Mouse (Mus musculus): ENCODE measurements around the gene Prkaca. TPM values are rescaled to one million over a fixed set of nuclear protein-coding genes. Genes with fewer than 3 reads are reported as not detected.

Gene Prkaca
- polyA plus RNA-seq, 1 experiment from 2014 or later, result 194 TPM

- no peak for DNase-seq (ENCODE audit: low spot score)
- H3K4me3 ChIP-seq (replicated peaks; ENCODE audit: low read length), result no peak overlapping the region
- ATAC-seq (ENCODE audit: low FRiP score), result no peak
- H3K4me2 ChIP-seq (replicated peaks), result no peak overlapping the region
- no peaks in the 10 kb centered on the region for H3K4me1 ChIP-seq (replicated peaks; ENCODE audit: control insufficient read depth, insufficient read depth, low read length)
- no peak overlapping the region for H3K27ac ChIP-seq
- no peaks in the 10 kb centered on the region for H3K9me3 ChIP-seq (ENCODE audit: control insufficient read depth, low read length)
- H3K27me3 ChIP-seq (ENCODE audit: control insufficient read depth, insufficient read depth, low read length), result peaks cover 13% of the 10 kb centered on the region
- no peak overlapping the region for H3K9ac ChIP-seq
- H3K36me3 ChIP-seq (replicated peaks; ENCODE audit: control insufficient read depth, insufficient read depth), result no peaks in the 10 kb centered on the region
- WGBS, result 89% methylated on average over 9 of the region's 9 CpGs
Observed at GRCm38 (mm10) chr8:84019738-84020137, 46.9 kb downstream of the Prkaca start.

GRCm38 (mm10) chr8:84021096-84021495 is 48.3 kb downstream of the Prkaca start, which contains the start of gene Palm3:
Palm3 (plus strand) TSS chr8:84021471.
- WGBS, result 4% methylated on average over 18 of the region's 18 CpGs
- H3K4me3 ChIP-seq (replicated peaks; ENCODE audit: low read length), result no peak within 1 kb of the TSS
- no peak within 1 kb of the TSS for H3K4me2 ChIP-seq (replicated peaks)
- no peak within 1 kb of the TSS for H3K9ac ChIP-seq
- no peak within 1 kb of the TSS for H3K27ac ChIP-seq
- H3K9me3 ChIP-seq (ENCODE audit: control insufficient read depth, low read length), result no peaks in the 10 kb centered on the region
- H3K36me3 ChIP-seq (replicated peaks; ENCODE audit: control insufficient read depth, insufficient read depth), result no peaks in the 10 kb centered on the region
- no peak for DNase-seq (ENCODE audit: low spot score)
- peaks cover 19% of the 10 kb centered on the region for H3K27me3 ChIP-seq (ENCODE audit: control insufficient read depth, insufficient read depth, low read length)
- no peak for ATAC-seq (ENCODE audit: low FRiP score)
- no peaks in the 10 kb centered on the region for H3K4me1 ChIP-seq (replicated peaks; ENCODE audit: control insufficient read depth, insufficient read depth, low read length)

- no peaks in the 10 kb centered on the region for H3K36me3 ChIP-seq (replicated peaks; ENCODE audit: control insufficient read depth, insufficient read depth)
- H3K4me1 ChIP-seq (replicated peaks; ENCODE audit: control insufficient read depth, insufficient read depth, low read length), result no peaks in the 10 kb centered on the region
- DNase-seq (ENCODE audit: low spot score) (no peak), ATAC-seq (ENCODE audit: low FRiP score) (no peak)
- H3K9me3 ChIP-seq (ENCODE audit: control insufficient read depth, low read length), result no peaks in the 10 kb centered on the region
- H3K4me2 ChIP-seq (replicated peaks), result no peak overlapping the region
- 47% methylated on average over 12 of the region's 12 CpGs for WGBS
- no peak overlapping the region for H3K4me3 ChIP-seq (replicated peaks; ENCODE audit: low read length)
- H3K27ac ChIP-seq, result no peak overlapping the region
- H3K9ac ChIP-seq, result no peak overlapping the region
- H3K27me3 ChIP-seq (ENCODE audit: control insufficient read depth, insufficient read depth, low read length), result peaks cover 22% of the 10 kb centered on the region
Observed at GRCm38 (mm10) chr8:84021569-84021968, 48.8 kb downstream of the Prkaca start.

GRCm38 (mm10) chr8:84023085-84023484 is 50.3 kb downstream of the Prkaca start:
- no peak overlapping the region for H3K4me2 ChIP-seq (replicated peaks)
- H3K9me3 ChIP-seq (ENCODE audit: control insufficient read depth, low read length), result no peaks in the 10 kb centered on the region
- 65% methylated on average over 5 of the region's 5 CpGs for WGBS
- H3K27ac ChIP-seq, result no peak overlapping the region
- DNase-seq (ENCODE audit: low spot score) (no peak), ATAC-seq (ENCODE audit: low FRiP score) (no peak)
- no peak overlapping the region for H3K4me3 ChIP-seq (replicated peaks; ENCODE audit: low read length)
- no peaks in the 10 kb centered on the region for H3K36me3 ChIP-seq (replicated peaks; ENCODE audit: control insufficient read depth, insufficient read depth)
- peaks cover 33% of the 10 kb centered on the region for H3K27me3 ChIP-seq (ENCODE audit: control insufficient read depth, insufficient read depth, low read length)
- H3K9ac ChIP-seq, result no peak overlapping the region
- no peaks in the 10 kb centered on the region for H3K4me1 ChIP-seq (replicated peaks; ENCODE audit: control insufficient read depth, insufficient read depth, low read length)

GRCm38 (mm10) chr8:84023631-84024030 is 50.8 kb downstream of the Prkaca start:
- H3K4me1 ChIP-seq (replicated peaks; ENCODE audit: control insufficient read depth, insufficient read depth, low read length), result no peaks in the 10 kb centered on the region
- no peak overlapping the region for H3K4me2 ChIP-seq (replicated peaks)
- no peaks in the 10 kb centered on the region for H3K9me3 ChIP-seq (ENCODE audit: control insufficient read depth, low read length)
- H3K36me3 ChIP-seq (replicated peaks; ENCODE audit: control insufficient read depth, insufficient read depth), result no peaks in the 10 kb centered on the region
- ATAC-seq (ENCODE audit: low FRiP score) (no peak), DNase-seq (ENCODE audit: low spot score) (no peak)
- 58% methylated on average over 1 of the region's 1 CpGs for WGBS
- H3K27me3 ChIP-seq (ENCODE audit: control insufficient read depth, insufficient read depth, low read length), result peaks cover 38% of the 10 kb centered on the region
- H3K27ac ChIP-seq, result no peak overlapping the region
- no peak overlapping the region for H3K4me3 ChIP-seq (replicated peaks; ENCODE audit: low read length)
- no peak overlapping the region for H3K9ac ChIP-seq

- DNase-seq (ENCODE audit: low spot score) (peak; percentile 56), ATAC-seq (ENCODE audit: low FRiP score) (no peak)
- WGBS, result 12% methylated on average over 10 of the region's 10 CpGs
- Histone ChIP-seq H3K27ac (no peak overlapping the region), H3K4me2 (replicated peaks) (no peak overlapping the region), H3K27me3 (ENCODE audit: control insufficient read depth, insufficient read depth, low read length) (peaks cover 38% of the 10 kb centered on the region), H3K36me3 (replicated peaks; ENCODE audit: control insufficient read depth, insufficient read depth) (no peaks in the 10 kb centered on the region), H3K9me3 (ENCODE audit: control insufficient read depth, low read length) (no peaks in the 10 kb centered on the region), H3K4me1 (replicated peaks; ENCODE audit: control insufficient read depth, insufficient read depth, low read length) (no peaks in the 10 kb centered on the region), H3K9ac (no peak overlapping the region), H3K4me3 (replicated peaks; ENCODE audit: low read length) (no peak overlapping the region)
Observed at GRCm38 (mm10) chr8:84024171-84024570, 51.4 kb downstream of the Prkaca start.

GRCm38 (mm10) chr8:84025863-84026262 is 53.1 kb downstream of the Prkaca start:
- 1% methylated on average over 41 of the region's 41 CpGs for WGBS
- H3K4me3 ChIP-seq (replicated peaks; ENCODE audit: low read length), result peak overlapping the region; percentile 32
- H3K4me1 ChIP-seq (replicated peaks; ENCODE audit: control insufficient read depth, insufficient read depth, low read length), result no peaks in the 10 kb centered on the region
- no peaks in the 10 kb centered on the region for H3K36me3 ChIP-seq (replicated peaks; ENCODE audit: control insufficient read depth, insufficient read depth)
- no peaks in the 10 kb centered on the region for H3K9me3 ChIP-seq (ENCODE audit: control insufficient read depth, low read length)
- ATAC-seq (ENCODE audit: low FRiP score) (peak; percentile 76), DNase-seq (ENCODE audit: low spot score) (peak; percentile 38)
- H3K9ac ChIP-seq, result peak overlapping the region; percentile 49
- H3K27ac ChIP-seq, result no peak overlapping the region
- H3K27me3 ChIP-seq (ENCODE audit: control insufficient read depth, insufficient read depth, low read length), result peaks cover 37% of the 10 kb centered on the region
- peak overlapping the region; percentile 59 for H3K4me2 ChIP-seq (replicated peaks)

- Histone ChIP-seq H3K36me3 (replicated peaks; ENCODE audit: control insufficient read depth, insufficient read depth) (no peaks in the 10 kb centered on the region), H3K4me2 (replicated peaks) (0 out of 2 replicates have a peak overlapping the region, but pooled peaks have one; percentile 59), H3K9me3 (ENCODE audit: control insufficient read depth, low read length) (no peaks in the 10 kb centered on the region), H3K27ac (no peak overlapping the region), H3K4me3 (replicated peaks; ENCODE audit: low read length) (no peak overlapping the region), H3K27me3 (ENCODE audit: control insufficient read depth, insufficient read depth, low read length) (peaks cover 29% of the 10 kb centered on the region), H3K9ac (no peak overlapping the region), H3K4me1 (replicated peaks; ENCODE audit: control insufficient read depth, insufficient read depth, low read length) (no peaks in the 10 kb centered on the region)
- ATAC-seq (ENCODE audit: low FRiP score), result no peak
- WGBS, result 13% methylated on average over 10 of the region's 10 CpGs
- DNase-seq (ENCODE audit: low spot score), result no peak
Observed at GRCm38 (mm10) chr8:84027449-84027848, 54.7 kb downstream of the Prkaca start.

GRCm38 (mm10) chr8:84029272-84029671 is 56.5 kb downstream of the Prkaca start:
- H3K4me1 ChIP-seq (replicated peaks; ENCODE audit: control insufficient read depth, insufficient read depth, low read length), result no peaks in the 10 kb centered on the region
- H3K36me3 ChIP-seq (replicated peaks; ENCODE audit: control insufficient read depth, insufficient read depth), result no peaks in the 10 kb centered on the region
- H3K4me3 ChIP-seq (replicated peaks; ENCODE audit: low read length), result no peak overlapping the region
- no peak overlapping the region for H3K27ac ChIP-seq
- WGBS, result 90% methylated on average over 5 of the region's 5 CpGs
- peaks cover 25% of the 10 kb centered on the region for H3K27me3 ChIP-seq (ENCODE audit: control insufficient read depth, insufficient read depth, low read length)
- ATAC-seq (ENCODE audit: low FRiP score), result no peak
- H3K9me3 ChIP-seq (ENCODE audit: control insufficient read depth, low read length), result no peaks in the 10 kb centered on the region
- no peak overlapping the region for H3K4me2 ChIP-seq (replicated peaks)
- DNase-seq (ENCODE audit: low spot score), result no peak
- no peak overlapping the region for H3K9ac ChIP-seq

- ATAC-seq (ENCODE audit: low FRiP score), result no peak
- H3K4me3 ChIP-seq (replicated peaks; ENCODE audit: low read length), result no peak overlapping the region
- no peak overlapping the region for H3K4me2 ChIP-seq (replicated peaks)
- no peak overlapping the region for H3K27ac ChIP-seq
- DNase-seq (ENCODE audit: low spot score), result no peak
- H3K36me3 ChIP-seq (replicated peaks; ENCODE audit: control insufficient read depth, insufficient read depth), result no peaks in the 10 kb centered on the region
- WGBS, result 76% methylated on average over 4 of the region's 4 CpGs
- H3K27me3 ChIP-seq (ENCODE audit: control insufficient read depth, insufficient read depth, low read length), result peaks cover 4% of the 10 kb centered on the region
- H3K9me3 ChIP-seq (ENCODE audit: control insufficient read depth, low read length), result no peaks in the 10 kb centered on the region
- no peak overlapping the region for H3K9ac ChIP-seq
- H3K4me1 ChIP-seq (replicated peaks; ENCODE audit: control insufficient read depth, insufficient read depth, low read length), result no peaks in the 10 kb centered on the region
Observed at GRCm38 (mm10) chr8:84032777-84033176, 60.0 kb downstream of the Prkaca start.

Data from hindbrain, embryonic 14.5 days (tissue).